Mouse (Mus musculus): ENCODE measurements around the gene Lbh. TPM values are rescaled to one million over a fixed set of nuclear protein-coding genes. Genes with fewer than 3 reads are reported as not detected.

Gene Lbh
- polyA plus RNA-seq, 1 experiment from 2014 or later: 3.2 TPM

DNA sequence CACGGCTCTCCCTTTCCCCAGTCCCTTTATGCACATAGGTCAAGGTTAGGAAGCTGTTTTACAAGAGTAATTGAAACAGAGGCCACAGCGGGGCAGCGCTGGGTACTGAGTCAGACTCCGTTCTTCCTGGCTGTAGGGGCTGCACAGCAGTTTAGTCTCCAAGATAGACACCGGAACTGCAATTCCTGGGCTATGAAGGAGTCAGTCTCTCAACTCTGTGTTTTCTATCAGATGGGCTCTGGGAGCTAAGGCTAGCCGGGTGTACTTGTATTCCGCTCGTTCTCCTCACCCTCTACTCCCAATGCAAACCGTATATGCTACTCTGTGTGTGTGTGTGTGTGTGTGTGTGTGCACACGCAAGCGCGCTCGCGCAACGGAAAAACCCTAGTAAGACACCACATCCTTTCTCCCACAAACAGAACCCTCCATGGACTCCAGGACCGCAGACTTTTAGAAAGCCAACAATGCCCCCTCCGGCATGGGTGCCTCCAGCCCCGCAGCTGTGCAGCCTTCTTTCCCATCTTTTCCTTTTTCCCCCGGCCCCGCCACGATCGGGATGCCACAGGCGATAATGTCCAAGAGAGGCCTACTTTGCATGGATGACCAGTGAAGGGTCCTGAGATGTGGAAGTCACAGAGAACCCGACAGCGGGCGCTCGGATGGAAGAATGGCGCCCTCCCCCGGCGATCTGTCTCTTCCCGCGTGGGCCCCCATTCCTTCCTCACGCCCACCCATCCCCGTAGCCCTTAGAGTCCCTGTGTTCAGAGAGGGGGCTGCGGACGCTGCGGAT, 669 bp upstream of the Lbh start:
- Histone ChIP-seq H3K27ac (replicated peaks; ENCODE audit: low read depth, low read length) (peak overlapping the region; percentile 84), H3K9ac (ENCODE audit: low read depth, low read length) (peak overlapping the region; percentile 78), H3K4me2 (ENCODE audit: low read depth, low read length) (peak overlapping the region; percentile 68), H3K4me1 (ENCODE audit: control insufficient read depth, insufficient read depth, low read length) (peaks cover 12% of the 10 kb centered on the region), H3K4me3 (ENCODE audit: low read depth, low read length) (peak overlapping the region; percentile 58), H3K27me3 (replicated peaks; ENCODE audit: control insufficient read depth, insufficient read depth, low read length) (no peaks in the 10 kb centered on the region), H3K36me3 (ENCODE audit: control insufficient read depth, insufficient read depth, low read length) (peaks cover 14% of the 10 kb centered on the region), H3K9me3 (ENCODE audit: control insufficient read depth, low read length) (no peaks in the 10 kb centered on the region)
- ATAC-seq (ENCODE audit: low read depth) (peak; percentile 41; the same call in 1 of the 2 replicates), DNase-seq (ENCODE audit: low spot score) (peak; percentile 86)
- 3% methylated on average over 37 of the region's 37 CpGs for WGBS

DNA sequence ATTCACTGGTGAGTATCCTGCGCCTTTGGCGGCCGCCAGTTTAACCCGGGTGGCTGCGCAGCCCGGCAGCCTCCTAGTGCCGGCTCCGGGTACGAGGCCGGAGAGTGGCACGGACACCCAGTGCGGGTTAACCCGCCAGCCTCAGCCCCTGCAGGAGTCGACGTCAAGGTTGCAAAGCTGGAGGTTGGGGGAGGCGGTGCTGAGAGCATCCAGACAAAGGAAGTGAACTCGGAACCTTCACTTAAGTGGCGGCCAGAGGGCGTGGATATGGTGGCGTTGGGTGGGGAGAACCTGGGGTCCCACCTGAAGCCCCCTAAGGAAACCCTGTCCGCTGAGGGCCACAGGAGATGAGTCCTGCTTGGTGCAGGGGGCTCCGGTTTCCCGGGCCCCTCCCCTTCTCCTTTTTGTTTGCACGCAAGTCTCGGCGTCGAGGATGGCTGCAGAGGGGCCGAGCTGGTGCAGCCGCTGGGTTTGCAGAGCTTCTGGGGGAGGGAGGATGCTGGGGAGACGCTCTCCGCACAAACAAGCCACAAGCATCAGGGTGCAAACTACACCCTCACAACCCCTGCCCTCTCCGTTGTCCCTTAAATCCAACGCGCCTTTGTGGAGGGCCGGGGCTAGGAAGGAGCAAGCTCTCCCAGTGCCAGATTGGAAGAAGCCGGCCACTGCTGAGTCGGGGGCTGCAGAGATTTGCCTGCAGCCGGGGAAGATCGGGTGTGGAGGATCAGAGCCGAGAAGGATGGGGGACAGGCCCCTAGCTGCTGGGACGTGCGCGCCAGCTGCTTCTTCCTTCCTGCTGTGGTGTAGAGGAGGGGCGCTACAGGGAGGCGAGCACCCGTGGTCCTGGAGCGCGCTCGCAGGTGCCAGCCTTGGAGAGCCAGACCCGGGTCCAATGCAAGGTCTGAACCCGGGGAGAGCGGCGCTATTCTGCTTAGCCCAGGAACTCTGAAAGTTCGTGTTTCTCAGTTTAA, 751 bp downstream of the Lbh start:
- peak overlapping the region; percentile 58 for H3K4me3 ChIP-seq (ENCODE audit: low read depth, low read length)
- H3K9me3 ChIP-seq (ENCODE audit: control insufficient read depth, low read length): no peaks in the 10 kb centered on the region
- H3K9ac ChIP-seq (ENCODE audit: low read depth, low read length): peak overlapping the region; percentile 78
- WGBS: under 1% methylated on average over 52 of the region's 54 CpGs
- H3K4me1 ChIP-seq (ENCODE audit: control insufficient read depth, insufficient read depth, low read length): peaks cover 17% of the 10 kb centered on the region
- H3K36me3 ChIP-seq (ENCODE audit: control insufficient read depth, insufficient read depth, low read length): peaks cover 28% of the 10 kb centered on the region
- ATAC-seq (ENCODE audit: low read depth): peak; percentile 49
- DNase-seq (ENCODE audit: low spot score): peak; percentile 65
- H3K4me2 ChIP-seq (ENCODE audit: low read depth, low read length): peak overlapping the region; percentile 68
- peak overlapping the region; percentile 86 for H3K27ac ChIP-seq (replicated peaks; ENCODE audit: low read depth, low read length)
- H3K27me3 ChIP-seq (replicated peaks; ENCODE audit: control insufficient read depth, insufficient read depth, low read length): no peaks in the 10 kb centered on the region

DNA sequence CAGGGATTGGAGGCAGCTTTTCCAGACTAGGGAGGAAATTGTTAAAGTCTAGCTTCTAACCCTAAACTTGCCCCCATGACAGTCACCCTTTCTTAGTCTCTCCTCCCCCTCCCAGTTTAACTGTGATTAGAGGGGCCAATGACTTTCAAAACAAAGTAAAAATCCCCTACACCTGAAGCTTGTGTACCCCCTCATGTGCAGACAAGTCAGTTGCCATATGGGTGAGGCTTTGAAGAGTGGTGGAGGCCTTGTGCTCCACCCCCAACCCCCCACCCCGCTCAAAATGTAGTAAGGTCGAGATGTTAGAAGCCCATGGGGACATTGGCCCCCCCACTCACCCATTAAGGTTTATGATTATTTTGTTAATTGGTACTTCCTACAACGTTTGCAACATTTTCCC, 1.5 kb downstream of the Lbh start:
- peaks cover 17% of the 10 kb centered on the region for H3K4me1 ChIP-seq (ENCODE audit: control insufficient read depth, insufficient read depth, low read length)
- peak overlapping the region; percentile 58 for H3K4me3 ChIP-seq (ENCODE audit: low read depth, low read length)
- H3K27ac ChIP-seq (replicated peaks; ENCODE audit: low read depth, low read length): peak overlapping the region; percentile 86
- peak overlapping the region; percentile 78 for H3K9ac ChIP-seq (ENCODE audit: low read depth, low read length)
- ATAC-seq (ENCODE audit: low read depth): no peak
- H3K9me3 ChIP-seq (ENCODE audit: control insufficient read depth, low read length): no peaks in the 10 kb centered on the region
- peak overlapping the region; percentile 68 for H3K4me2 ChIP-seq (ENCODE audit: low read depth, low read length)
- WGBS: 6% methylated on average over 3 of the region's 3 CpGs
- DNase-seq (ENCODE audit: low spot score): no peak
- H3K36me3 ChIP-seq (ENCODE audit: control insufficient read depth, insufficient read depth, low read length): peaks cover 28% of the 10 kb centered on the region
- no peaks in the 10 kb centered on the region for H3K27me3 ChIP-seq (replicated peaks; ENCODE audit: control insufficient read depth, insufficient read depth, low read length)

DNA sequence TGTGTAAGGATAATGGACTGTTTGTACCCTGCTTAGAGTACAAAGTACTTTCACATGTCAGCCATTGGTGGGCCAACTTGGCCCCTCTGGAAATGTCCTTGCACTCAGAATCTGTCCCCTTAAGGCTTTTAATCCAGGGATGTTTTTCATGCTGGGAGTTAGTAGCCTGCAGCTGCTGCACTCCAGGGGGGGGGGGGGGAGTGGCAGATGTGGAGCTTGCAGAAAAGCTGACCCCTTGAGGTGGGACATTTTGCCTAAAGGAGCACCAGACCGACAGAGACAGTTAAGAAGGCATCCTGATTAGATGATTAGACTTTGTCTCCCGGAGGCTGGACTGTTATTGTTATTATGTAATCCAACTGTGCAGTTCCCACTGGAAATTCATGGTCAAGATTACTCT, 2.3 kb downstream of the Lbh start:
- Histone ChIP-seq H3K36me3 (ENCODE audit: control insufficient read depth, insufficient read depth, low read length) (peaks cover 31% of the 10 kb centered on the region), H3K4me2 (ENCODE audit: low read depth, low read length) (peak overlapping the region; percentile 68), H3K27ac (replicated peaks; ENCODE audit: low read depth, low read length) (no peak overlapping the region), H3K4me3 (ENCODE audit: low read depth, low read length) (peak overlapping the region; percentile 19), H3K27me3 (replicated peaks; ENCODE audit: control insufficient read depth, insufficient read depth, low read length) (no peaks in the 10 kb centered on the region), H3K4me1 (ENCODE audit: control insufficient read depth, insufficient read depth, low read length) (peaks cover 17% of the 10 kb centered on the region), H3K9me3 (ENCODE audit: control insufficient read depth, low read length) (no peaks in the 10 kb centered on the region), H3K9ac (ENCODE audit: low read depth, low read length) (peak overlapping the region; percentile 36; the same call in 1 of the 2 replicates)
- WGBS: 11% methylated on average over 2 of the region's 2 CpGs
- no peak for DNase-seq (ENCODE audit: low spot score)
- ATAC-seq (ENCODE audit: low read depth): no peak

DNA sequence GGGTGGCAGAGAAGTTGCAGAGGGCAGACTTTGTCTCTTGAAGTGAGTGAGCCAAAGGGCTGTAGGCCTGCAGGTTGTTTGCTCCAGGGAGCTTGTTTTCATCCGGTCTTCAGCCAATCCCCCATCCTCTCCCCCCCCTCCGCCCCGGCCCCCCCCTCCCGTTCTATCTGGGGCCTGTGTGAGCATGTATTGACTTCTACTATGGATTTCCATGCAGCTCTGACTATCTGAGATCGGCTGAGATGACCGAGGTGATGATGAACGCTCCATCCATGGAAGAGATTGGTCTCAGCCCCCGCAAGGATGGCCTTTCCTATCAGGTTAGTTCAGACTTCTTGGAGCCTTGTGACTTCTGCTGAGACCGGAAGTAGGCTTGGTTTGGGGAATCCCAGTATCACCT, 2.9 kb downstream of the Lbh start:
- Histone ChIP-seq H3K9ac (ENCODE audit: low read depth, low read length) (peak overlapping the region; percentile 36; the same call in 1 of the 2 replicates), H3K4me2 (ENCODE audit: low read depth, low read length) (peak overlapping the region; percentile 68), H3K4me3 (ENCODE audit: low read depth, low read length) (0 out of 2 replicates have a peak overlapping the region, but pooled peaks have one; percentile 19), H3K27me3 (replicated peaks; ENCODE audit: control insufficient read depth, insufficient read depth, low read length) (no peaks in the 10 kb centered on the region), H3K9me3 (ENCODE audit: control insufficient read depth, low read length) (no peaks in the 10 kb centered on the region), H3K4me1 (ENCODE audit: control insufficient read depth, insufficient read depth, low read length) (peaks cover 21% of the 10 kb centered on the region), H3K27ac (replicated peaks; ENCODE audit: low read depth, low read length) (no peak overlapping the region), H3K36me3 (ENCODE audit: control insufficient read depth, insufficient read depth, low read length) (peaks cover 36% of the 10 kb centered on the region)
- DNase-seq (ENCODE audit: low spot score) (no peak), ATAC-seq (ENCODE audit: low read depth) (no peak)
- WGBS: 49% methylated on average over 9 of the region's 9 CpGs

DNA sequence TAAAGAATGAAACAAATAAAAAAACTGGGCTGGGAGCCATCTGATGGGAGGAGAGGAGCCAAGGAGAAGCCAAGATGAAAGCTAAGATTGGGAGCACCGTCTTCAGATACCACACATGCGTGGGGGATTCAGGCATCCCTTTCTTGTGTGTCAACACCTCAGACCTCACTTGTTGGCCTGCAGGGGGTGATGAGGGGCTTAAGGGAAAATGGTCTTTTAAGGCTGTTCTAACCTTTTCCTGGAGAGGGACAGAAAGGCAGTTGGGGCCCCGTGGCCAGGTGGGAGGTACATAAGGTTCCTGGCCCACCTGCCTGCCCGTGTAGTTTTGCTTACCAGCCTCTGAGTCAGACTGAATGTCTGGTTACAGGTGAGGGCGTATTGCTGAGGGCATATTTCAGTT, 4.1 kb downstream of the Lbh start:
- DNase-seq (ENCODE audit: low spot score) (no peak), ATAC-seq (ENCODE audit: low read depth) (no peak)
- Histone ChIP-seq H3K27me3 (replicated peaks; ENCODE audit: control insufficient read depth, insufficient read depth, low read length) (no peaks in the 10 kb centered on the region), H3K9ac (ENCODE audit: low read depth, low read length) (no peak overlapping the region), H3K4me3 (ENCODE audit: low read depth, low read length) (no peak overlapping the region), H3K27ac (replicated peaks; ENCODE audit: low read depth, low read length) (no peak overlapping the region), H3K4me1 (ENCODE audit: control insufficient read depth, insufficient read depth, low read length) (peaks cover 25% of the 10 kb centered on the region), H3K36me3 (ENCODE audit: control insufficient read depth, insufficient read depth, low read length) (peaks cover 46% of the 10 kb centered on the region), H3K9me3 (ENCODE audit: control insufficient read depth, low read length) (no peaks in the 10 kb centered on the region), H3K4me2 (ENCODE audit: low read depth, low read length) (no peak overlapping the region)
- WGBS: 67% methylated on average over 5 of the region's 5 CpGs

DNA sequence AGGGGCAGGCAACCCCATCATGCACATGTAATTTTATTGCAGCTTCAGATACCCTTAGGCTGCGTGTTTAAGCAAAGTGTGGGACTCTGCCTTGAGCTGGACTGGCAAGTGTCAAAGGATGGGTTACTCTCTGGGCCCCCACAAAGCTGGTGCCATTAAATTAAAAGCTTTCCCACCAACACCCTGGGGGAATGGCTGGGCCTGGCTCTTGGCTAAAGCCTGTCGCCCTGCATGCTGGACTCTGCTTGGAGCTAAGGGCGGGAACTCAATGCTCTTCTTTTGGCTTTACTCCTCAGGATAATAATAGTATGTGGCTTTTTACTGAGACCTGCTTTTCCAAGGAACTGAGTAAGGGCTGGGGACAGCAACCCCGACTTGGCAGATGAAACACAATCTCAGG, 5.2 kb downstream of the Lbh start:
- H3K4me3 ChIP-seq (ENCODE audit: low read depth, low read length): no peak overlapping the region
- no peaks in the 10 kb centered on the region for H3K9me3 ChIP-seq (ENCODE audit: control insufficient read depth, low read length)
- ATAC-seq (ENCODE audit: low read depth): no peak
- no peaks in the 10 kb centered on the region for H3K27me3 ChIP-seq (replicated peaks; ENCODE audit: control insufficient read depth, insufficient read depth, low read length)
- no peak overlapping the region for H3K9ac ChIP-seq (ENCODE audit: low read depth, low read length)
- WGBS: 75% methylated on average over 4 of the region's 4 CpGs
- no peak for DNase-seq (ENCODE audit: low spot score)
- peaks cover 25% of the 10 kb centered on the region for H3K4me1 ChIP-seq (ENCODE audit: control insufficient read depth, insufficient read depth, low read length)
- no peak overlapping the region for H3K27ac ChIP-seq (replicated peaks; ENCODE audit: low read depth, low read length)
- H3K36me3 ChIP-seq (ENCODE audit: control insufficient read depth, insufficient read depth, low read length): peaks cover 46% of the 10 kb centered on the region
- H3K4me2 ChIP-seq (ENCODE audit: low read depth, low read length): no peak overlapping the region

DNA sequence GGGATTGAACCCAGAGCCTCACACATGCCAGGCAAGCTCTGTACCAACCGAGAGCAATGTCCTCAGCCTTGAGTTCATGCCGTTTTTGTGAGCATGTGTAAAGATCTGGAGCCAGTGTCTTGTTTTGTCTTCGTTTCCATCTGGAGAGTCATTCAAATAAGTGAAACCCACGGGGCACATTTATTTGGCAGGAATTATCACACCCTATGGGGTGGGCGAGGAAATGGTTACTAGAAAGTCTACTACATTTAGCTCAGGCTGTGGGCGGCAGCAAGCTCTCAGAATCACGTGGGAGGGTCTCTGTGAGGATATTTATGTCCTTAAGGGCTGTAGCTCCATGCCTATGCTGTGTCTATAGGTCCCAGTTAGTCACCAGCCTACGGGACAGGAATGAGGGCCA, 6.2 kb downstream of the Lbh start:
- no peak overlapping the region for H3K27ac ChIP-seq (replicated peaks; ENCODE audit: low read depth, low read length)
- DNase-seq (ENCODE audit: low spot score) (no peak), ATAC-seq (ENCODE audit: low read depth) (no peak)
- no peaks in the 10 kb centered on the region for H3K27me3 ChIP-seq (replicated peaks; ENCODE audit: control insufficient read depth, insufficient read depth, low read length)
- H3K4me3 ChIP-seq (ENCODE audit: low read depth, low read length): no peak overlapping the region
- H3K4me2 ChIP-seq (ENCODE audit: low read depth, low read length): no peak overlapping the region
- H3K9ac ChIP-seq (ENCODE audit: low read depth, low read length): no peak overlapping the region
- peaks cover 56% of the 10 kb centered on the region for H3K36me3 ChIP-seq (ENCODE audit: control insufficient read depth, insufficient read depth, low read length)
- H3K4me1 ChIP-seq (ENCODE audit: control insufficient read depth, insufficient read depth, low read length): peaks cover 25% of the 10 kb centered on the region
- WGBS: 72% methylated on average over 8 of the region's 8 CpGs
- no peaks in the 10 kb centered on the region for H3K9me3 ChIP-seq (ENCODE audit: control insufficient read depth, low read length)
